Mouse (Mus musculus) liver, embryonic 12.5 days (tissue): ENCODE results near the gene Prr14. TPM values are rescaled to one million over a fixed set of nuclear protein-coding genes. Genes with fewer than 3 reads are reported as not detected.
"Not testable (repeated sequence)": the region's sequence is repeated elsewhere in the genome, so short reads cannot be mapped to it uniquely, and the experiment has no call there.

ENCODE experiments used
- ATAC-seq: fragments of 200-750 bp; cut with Nextera tagmentation; 2 replicates; pipeline ENCODE4 v1.8.0; 2017; ENCODE audit warnings: moderate number of reproducible peaks, mild to moderate bottlenecking, moderate library complexity
- H3K27ac ChIP-seq: fragments of 300-500 bp; sonication (generic); 2 replicates; pipeline ENCODE4 v1.5.1; 2016; ENCODE audit warnings: mild to moderate bottlenecking
- H3K27me3 ChIP-seq: fragments of 300-500 bp; sonication (generic); replicated peaks from 2 replicates; pipeline ENCODE4 v1.6.1; 2016; ENCODE audit warnings: mild to moderate bottlenecking, moderate library complexity
- H3K36me3 ChIP-seq: fragments of 300-500 bp; sonication (generic); 2 replicates; pipeline ENCODE4 v1.6.1; 2016; ENCODE audit warnings: mild to moderate bottlenecking, moderate library complexity
- H3K4me1 ChIP-seq: fragments of 300-500 bp; sonication (generic); 2 replicates; pipeline ENCODE4 v1.6.1; 2016
- H3K4me2 ChIP-seq: fragments of 300-500 bp; sonication (generic); 2 replicates; pipeline ENCODE4 v1.6.1; 2016; ENCODE audit warnings: mild to moderate bottlenecking, moderate library complexity
- H3K4me3 ChIP-seq: fragments of 300-500 bp; sonication (generic); 2 replicates; pipeline ENCODE4 v1.5.1; 2016; ENCODE audit warnings: mild to moderate bottlenecking, moderate library complexity
- H3K9ac ChIP-seq: fragments of 300-500 bp; sonication (generic); 2 replicates; pipeline ENCODE4 v1.6.1; 2016; ENCODE audit warnings: mild to moderate bottlenecking, moderate library complexity
- H3K9me3 ChIP-seq: fragments of 300-500 bp; sonication (generic); replicated peaks from 2 replicates; pipeline ENCODE4 v1.6.1; 2016; ENCODE audit warnings: mild to moderate bottlenecking, moderate library complexity
- WGBS: fragments of 180-500 bp; shearing (Covaris S2); methylation state at CpG from one replicate; pipeline ENCODE4 v1.1.7; 2016; ENCODE audit not compliant: insufficient replicate concordance; 5-methylcytosine and 5-hydroxymethylcytosine counted together
- polyA plus RNA-seq: library from polyadenylated mRNA; unstranded; fragments of >200 nt; fragmentation: Nextera tagmentation; extraction: Ambion mirVana; gene quantifications from 2 replicates; pipeline ENCODE4 v1.2.1, GENCODE M21; 2016

The Prr14 gene
- polyA plus RNA-seq, 1 experiment from 2014 or later, result 31.0 TPM

DNA sequence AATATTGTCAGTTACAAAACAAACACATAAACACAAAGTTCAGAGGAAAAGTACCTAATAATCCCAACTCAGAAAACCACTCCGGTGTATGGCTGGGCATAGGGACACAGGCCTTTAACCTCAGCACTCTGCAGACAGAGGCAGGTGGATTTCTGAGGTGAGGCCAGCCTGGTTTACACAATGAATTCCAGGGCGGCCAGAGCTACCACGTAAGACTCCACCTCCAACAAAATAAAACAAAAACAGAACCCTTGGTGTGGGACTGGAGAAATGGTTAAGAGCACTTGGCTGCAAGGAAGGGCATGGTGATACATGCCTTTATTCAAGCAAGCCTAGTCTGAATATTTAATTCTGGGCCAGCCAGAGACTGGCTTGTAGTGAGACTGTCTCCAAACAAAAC is 32.4 kb downstream of the Prr14 start:
- ATAC-seq, result no peak
- H3K4me1 ChIP-seq, result no peaks in the 10 kb centered on the region
- H3K27ac ChIP-seq, result no peak overlapping the region
- no peak overlapping the region for H3K4me3 ChIP-seq
- no peaks in the 10 kb centered on the region for H3K27me3 ChIP-seq
- WGBS, result 89% methylated on average over 3 of the region's 3 CpGs
- no peaks in the 10 kb centered on the region for H3K9me3 ChIP-seq
- no peak overlapping the region for H3K4me2 ChIP-seq
- no peak overlapping the region for H3K9ac ChIP-seq
- peaks cover 53% of the 10 kb centered on the region for H3K36me3 ChIP-seq

- Histone ChIP-seq H3K27me3 (no peaks in the 10 kb centered on the region), H3K27ac (no peak overlapping the region), H3K4me3 (no peak overlapping the region), H3K4me1 (no peaks in the 10 kb centered on the region), H3K9ac (no peak overlapping the region), H3K9me3 (no peaks in the 10 kb centered on the region), H3K36me3 (peaks cover 28% of the 10 kb centered on the region), H3K4me2 (no peak overlapping the region)
- ATAC-seq, result no peak
Measured at GRCm38 (mm10) chr7:127494648-127495047, 35.2 kb downstream of the Prr14 start.

GRCm38 (mm10) chr7:127497382-127497781 is 38.0 kb downstream of the Prr14 start:
- peaks cover under 1% of the 10 kb centered on the region; the same call in 1 of the 2 replicates for H3K36me3 ChIP-seq
- no peak overlapping the region for H3K27ac ChIP-seq
- no peaks in the 10 kb centered on the region for H3K4me1 ChIP-seq
- WGBS, result 63% methylated on average over 2 of the region's 2 CpGs
- H3K4me2 ChIP-seq, result no peak overlapping the region
- H3K27me3 ChIP-seq, result no peaks in the 10 kb centered on the region
- no peaks in the 10 kb centered on the region for H3K9me3 ChIP-seq
- H3K4me3 ChIP-seq, result no peak overlapping the region
- no peak overlapping the region for H3K9ac ChIP-seq
- no peak for ATAC-seq

DNA sequence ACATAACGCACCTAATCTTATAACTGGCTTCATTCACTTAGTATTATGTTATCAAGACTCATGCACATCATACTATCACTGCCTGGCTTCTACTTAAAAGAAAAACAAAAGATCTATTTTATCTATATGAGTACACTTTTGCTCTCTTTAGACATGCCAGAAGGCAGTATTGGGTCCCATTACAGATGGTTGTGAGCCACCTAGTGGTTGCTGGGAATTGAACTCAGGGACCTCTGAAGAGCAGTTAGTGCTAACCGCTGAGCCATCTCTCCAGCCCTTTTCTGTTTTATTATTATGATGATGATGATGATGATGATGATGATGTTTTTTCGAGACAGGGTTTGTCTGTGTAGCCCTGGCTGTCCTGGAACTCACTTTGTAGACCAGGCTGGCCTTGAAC is 39.0 kb downstream of the Prr14 start:
- no peaks in the 10 kb centered on the region for H3K4me1 ChIP-seq
- WGBS, result 37% methylated on average over 3 of the region's 3 CpGs
- no peak overlapping the region for H3K4me3 ChIP-seq
- no peak overlapping the region for H3K9ac ChIP-seq
- no peaks in the 10 kb centered on the region for H3K9me3 ChIP-seq
- no peaks in the 10 kb centered on the region for H3K27me3 ChIP-seq
- H3K27ac ChIP-seq, result no peak overlapping the region
- no peak overlapping the region for H3K4me2 ChIP-seq
- 0 out of 2 replicates have a peak, but pooled peaks have one; percentile 47 for ATAC-seq
- no peaks in the 10 kb centered on the region for H3K36me3 ChIP-seq

DNA sequence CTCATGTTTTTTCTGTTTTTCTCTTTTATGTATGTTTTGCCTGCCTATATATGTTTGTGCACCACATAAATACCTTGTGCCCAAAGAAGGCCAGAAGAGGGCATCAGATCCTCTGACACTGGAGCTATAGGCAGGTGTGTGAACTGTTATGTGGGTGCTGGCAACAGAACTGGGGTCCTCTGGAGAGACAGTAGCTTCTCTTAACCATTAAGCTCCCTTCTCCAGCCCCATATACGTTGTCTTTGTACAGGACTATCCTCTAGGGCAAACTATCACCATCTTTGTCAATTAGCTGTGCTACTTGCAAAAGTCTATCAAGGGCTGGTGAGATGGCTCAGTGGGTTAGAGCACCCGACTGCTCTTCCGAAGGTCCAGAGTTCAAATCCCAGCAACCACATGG is 48.9 kb downstream of the Prr14 start:
- H3K4me3 ChIP-seq, result no peak overlapping the region
- H3K36me3 ChIP-seq, result no peaks in the 10 kb centered on the region
- no peak overlapping the region for H3K9ac ChIP-seq
- no peaks in the 10 kb centered on the region; the same call in 1 of the 2 replicates for H3K27me3 ChIP-seq
- H3K27ac ChIP-seq, result no peak overlapping the region
- no peak for ATAC-seq
- H3K9me3 ChIP-seq, result no peaks in the 10 kb centered on the region
- H3K4me1 ChIP-seq, result peaks cover 19% of the 10 kb centered on the region
- H3K4me2 ChIP-seq, result no peak overlapping the region
- WGBS, result 83% methylated on average over 3 of the region's 3 CpGs

DNA sequence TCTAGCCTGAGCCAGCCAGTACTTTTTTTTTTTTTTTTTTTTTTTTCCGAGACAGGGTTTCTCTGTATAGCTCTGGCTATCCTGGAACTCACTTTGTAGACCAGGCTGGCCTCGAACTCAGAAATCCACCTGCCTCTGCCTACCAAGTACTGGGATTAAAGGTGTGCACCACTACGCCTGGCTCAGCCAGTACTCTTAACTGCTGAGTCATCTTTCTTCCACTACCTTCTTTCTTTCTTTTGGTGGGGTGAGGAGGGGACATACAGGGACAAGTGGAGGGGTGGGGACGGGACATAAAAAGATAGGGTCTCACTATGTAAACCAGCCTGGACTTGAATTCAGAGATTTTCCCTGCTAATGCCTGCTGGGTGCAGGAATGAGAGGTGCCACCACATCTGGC is 50.4 kb downstream of the Prr14 start:
- not testable (repeated sequence) for H3K9ac ChIP-seq, H3K27me3 ChIP-seq, H3K4me3 ChIP-seq, H3K27ac ChIP-seq, H3K9me3 ChIP-seq, ATAC-seq, H3K4me2 ChIP-seq
- H3K36me3 ChIP-seq, result peaks cover 12% of the 10 kb centered on the region
- WGBS, result 64% methylated on average over 3 of the region's 4 CpGs
- H3K4me1 ChIP-seq, result peaks cover 33% of the 10 kb centered on the region

DNA sequence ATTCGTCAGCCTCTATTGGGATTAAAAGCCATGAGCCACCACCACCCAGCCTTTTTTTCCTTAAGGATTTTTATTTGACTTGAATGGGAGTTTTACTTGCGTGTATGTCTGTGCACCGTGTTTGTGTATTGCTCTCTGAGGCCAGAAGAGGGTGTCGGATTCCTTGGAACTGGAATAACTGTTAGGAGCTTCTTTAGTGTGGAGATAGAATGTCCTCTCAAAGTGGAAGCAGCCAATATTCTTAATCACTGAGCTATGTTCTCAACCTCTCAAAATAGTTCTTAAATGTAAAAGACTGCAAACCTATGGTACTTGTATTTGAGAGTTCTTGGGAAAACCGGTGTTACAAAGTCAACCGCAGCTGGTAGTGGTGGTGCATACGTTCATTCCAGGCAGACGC is 51.8 kb downstream of the Prr14 start:
- peaks cover 42% of the 10 kb centered on the region for H3K4me1 ChIP-seq
- no peak for ATAC-seq
- no peaks in the 10 kb centered on the region for H3K27me3 ChIP-seq
- H3K4me3 ChIP-seq, result peak overlapping the region; percentile 95
- H3K27ac ChIP-seq, result peak overlapping the region; percentile 97
- H3K36me3 ChIP-seq, result peaks cover 25% of the 10 kb centered on the region
- WGBS, result 36% methylated on average over 8 of the region's 8 CpGs
- peak overlapping the region; percentile 88 for H3K9ac ChIP-seq
- H3K4me2 ChIP-seq, result peak overlapping the region; percentile 89
- H3K9me3 ChIP-seq, result no peaks in the 10 kb centered on the region

DNA sequence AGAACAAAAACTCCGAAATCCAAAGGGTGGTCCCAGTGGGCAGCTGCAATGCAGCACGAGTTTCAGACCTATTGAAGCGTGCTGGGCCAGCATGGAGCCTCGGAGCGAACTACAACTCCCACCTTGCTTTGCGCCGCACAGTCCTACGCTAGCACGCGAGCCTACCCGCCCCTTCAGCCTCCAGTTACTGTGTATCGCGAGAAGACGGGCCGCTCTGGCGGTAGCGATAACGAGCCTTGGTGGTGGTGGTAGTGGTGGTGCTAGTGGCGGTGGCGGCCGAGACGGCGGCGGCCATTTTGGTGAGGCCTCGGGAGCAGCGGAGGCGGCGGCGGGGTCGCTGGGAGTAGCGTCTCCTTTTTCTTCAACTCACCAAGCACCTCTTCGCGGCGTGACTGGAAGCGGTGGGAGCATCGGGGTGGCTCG is 52.4 kb downstream of the Prr14 start, which contains the start of gene Srcap:
Srcap (plus strand) TSS at position 176 of the 423 bp plus-strand sequence.
- peaks cover 42% of the 10 kb centered on the region for H3K4me1 ChIP-seq
- ATAC-seq, result peak; percentile 94
- H3K36me3 ChIP-seq, result peaks cover 30% of the 10 kb centered on the region
- no peaks in the 10 kb centered on the region for H3K27me3 ChIP-seq
- H3K9ac ChIP-seq, result peak within 1 kb of the TSS; percentile 88
- H3K9me3 ChIP-seq, result no peaks in the 10 kb centered on the region
- peak within 1 kb of the TSS; percentile 97 for H3K27ac ChIP-seq
- H3K4me2 ChIP-seq, result peak within 1 kb of the TSS; percentile 89
- under 1% methylated on average over 37 of the region's 37 CpGs for WGBS
- peak within 1 kb of the TSS; percentile 95 for H3K4me3 ChIP-seq

DNA sequence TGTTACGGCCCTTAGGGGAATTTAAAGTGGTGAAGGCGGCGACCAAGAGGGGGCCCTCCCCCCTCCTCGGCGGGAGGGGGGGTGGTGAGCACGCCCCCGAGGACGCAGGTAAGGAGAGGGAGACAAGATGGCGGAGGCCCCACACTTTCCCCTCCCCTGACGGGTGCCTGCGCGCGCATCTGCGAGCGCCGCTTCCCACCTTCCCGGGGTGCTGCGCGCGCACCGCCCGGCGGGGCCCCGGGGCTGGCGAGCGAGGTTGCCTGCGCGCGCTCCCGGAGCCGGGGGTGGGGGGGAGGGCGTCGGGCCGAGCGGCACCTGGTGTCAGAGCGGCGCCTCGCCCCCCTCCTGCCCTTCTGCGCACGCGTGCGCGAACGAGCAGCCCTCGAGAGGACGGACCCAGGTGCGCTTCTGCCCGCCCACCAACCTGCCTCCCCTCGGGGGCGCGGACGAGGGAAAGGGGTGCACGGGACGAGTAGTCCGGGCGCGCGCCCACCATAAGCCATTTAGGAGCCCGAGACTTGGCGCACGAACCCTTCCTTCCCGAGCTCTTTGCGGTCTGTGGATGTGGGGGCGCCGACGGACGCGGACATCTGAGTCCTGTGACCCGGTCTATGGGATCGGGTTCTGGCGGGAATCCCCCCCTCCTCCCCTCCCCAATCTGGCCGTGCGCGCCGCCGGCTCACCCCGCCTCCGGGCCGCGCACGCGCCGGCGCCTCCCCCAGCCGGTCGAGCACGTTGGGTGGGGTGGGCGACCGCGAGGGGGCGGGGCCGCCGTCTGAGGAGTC is 53.0 kb downstream of the Prr14 start:
- Histone ChIP-seq H3K9ac (peak overlapping the region; percentile 88), H3K27ac (peak overlapping the region; percentile 97), H3K36me3 (peaks cover 36% of the 10 kb centered on the region), H3K4me2 (peak overlapping the region; percentile 89), H3K4me3 (peak overlapping the region; percentile 95), H3K9me3 (no peaks in the 10 kb centered on the region), H3K4me1 (peaks cover 42% of the 10 kb centered on the region), H3K27me3 (no peaks in the 10 kb centered on the region)
- peak; percentile 83 for ATAC-seq
- WGBS, result under 1% methylated on average over 74 of the region's 93 CpGs

DNA sequence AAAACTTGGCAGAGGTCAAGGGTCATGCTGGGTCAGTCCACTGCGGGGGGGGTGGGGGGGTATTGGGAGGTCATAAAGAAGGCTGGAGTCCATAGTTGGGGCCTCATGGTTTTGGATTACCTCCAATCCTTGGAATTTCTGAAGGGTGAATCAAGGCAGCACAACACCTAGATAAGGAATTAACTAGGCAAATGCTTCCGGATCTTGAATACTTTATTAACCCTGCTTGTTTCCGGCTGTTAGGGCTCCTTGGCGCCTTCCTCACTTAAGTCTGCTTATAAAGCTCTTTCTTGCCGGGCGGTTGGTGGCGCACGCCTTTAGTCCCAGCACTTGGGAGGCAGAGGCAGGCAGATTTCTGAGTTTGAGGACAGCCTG is 53.6 kb downstream of the Prr14 start:
- 20% methylated on average over 8 of the region's 8 CpGs for WGBS
- H3K27ac ChIP-seq, result peak overlapping the region; percentile 97
- peak overlapping the region; percentile 89 for H3K4me2 ChIP-seq
- no peaks in the 10 kb centered on the region for H3K9me3 ChIP-seq
- peaks cover 42% of the 10 kb centered on the region for H3K36me3 ChIP-seq
- H3K9ac ChIP-seq, result peak overlapping the region; percentile 88
- H3K4me1 ChIP-seq, result peaks cover 42% of the 10 kb centered on the region
- no peaks in the 10 kb centered on the region for H3K27me3 ChIP-seq
- ATAC-seq, result no peak
- peak overlapping the region; percentile 95 for H3K4me3 ChIP-seq

GRCm38 (mm10) chr7:127513781-127514180 is 54.4 kb downstream of the Prr14 start:
- Histone ChIP-seq H3K27ac (peak overlapping the region; percentile 97), H3K27me3 (no peaks in the 10 kb centered on the region), H3K4me2 (peak overlapping the region; percentile 89), H3K4me1 (peaks cover 42% of the 10 kb centered on the region), H3K9me3 (no peaks in the 10 kb centered on the region), H3K4me3 (peak overlapping the region; percentile 95), H3K36me3 (peaks cover 50% of the 10 kb centered on the region), H3K9ac (peak overlapping the region; percentile 88)
- ATAC-seq, result no peak
- 78% methylated on average over 3 of the region's 3 CpGs for WGBS

DNA sequence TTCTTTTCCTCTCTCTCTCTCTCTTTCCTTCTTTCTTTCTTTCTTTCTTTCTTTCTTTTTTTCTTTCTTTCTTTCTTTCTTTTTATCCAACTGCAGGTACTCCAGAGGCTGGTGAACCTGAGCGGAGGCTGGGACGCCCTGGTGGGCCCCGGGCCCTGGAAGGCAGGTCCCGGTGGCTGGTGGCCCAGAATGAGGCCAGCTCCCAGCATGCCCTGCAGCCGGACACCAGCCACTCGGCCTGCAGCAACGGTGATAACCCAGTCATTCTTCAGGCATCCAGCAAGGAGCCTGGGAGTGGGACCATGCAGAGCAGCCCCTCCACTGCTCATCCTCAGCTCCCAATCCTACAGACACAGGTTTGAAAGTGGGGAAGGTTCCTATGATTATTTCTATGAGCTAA is 56.4 kb downstream of the Prr14 start:
- Histone ChIP-seq H3K27ac (no peak overlapping the region), H3K36me3 (peaks cover 70% of the 10 kb centered on the region), H3K27me3 (no peaks in the 10 kb centered on the region), H3K4me2 (no peak overlapping the region), H3K9ac (no peak overlapping the region), H3K4me1 (peaks cover 37% of the 10 kb centered on the region), H3K9me3 (no peaks in the 10 kb centered on the region), H3K4me3 (no peak overlapping the region)
- WGBS, result 85% methylated on average over 7 of the region's 7 CpGs
- ATAC-seq, result no peak
